Mouse (Mus musculus) monocyte, adult 5-6 weeks (primary cell): ENCODE results near the gene Prickle2. TPM values are rescaled to one million over a fixed set of nuclear protein-coding genes. Genes with fewer than 3 reads are reported as not detected.

ENCODE experiments used
- ATAC-seq: fragments of 153-309, 156-312 bp; replicated peaks from 2 replicates; pipeline ENCODE4 v1.8.0; 2017; ENCODE audit warnings: mild to moderate bottlenecking; ENCODE audit not compliant: low TSS enrichment, insufficient number of reproducible peaks, severe bottlenecking, poor library complexity, low FRiP score
- total RNA-seq: library from RNA; stranded (forward); fragments of 200-1000, 200-491, 200-594 nt; gene quantifications from 3 replicates; pipeline ENCODE4 v1.2.3, GENCODE M21; 2017

Prickle2 gene
- total RNA-seq, 1 experiment from 2014 or later: not detected

- ATAC-seq: no peak
Measured at GRCm38 (mm10) chr6:92345151-92345550, 360.8 kb downstream of the Prickle2 start.

GRCm38 (mm10) chr6:92344588-92344987, 361.4 kb downstream of the Prickle2 start:
- ATAC-seq: no peak

Other genes starting within 250 kb of the Prickle2 start
- not detected in 3 replicates for gene A730049H05Rik, start 110.3 kb upstream of the Prickle2 start, total RNA-seq
- not detected in 3 replicates for gene Gm15737, start 163.2 kb upstream of the Prickle2 start, total RNA-seq
- gene Adamts9, start 237.3 kb upstream of the Prickle2 start, total RNA-seq: 0.10 to 0.29 TPM in 2 of 3 replicates, not detected in the other